Mouse (Mus musculus) brain, embryonic 14.5 days (tissue): ENCODE measurements at regions not wholly inside any gene's neighbourhood (a gene's known extent, or its start where the extent isn't known, plus 50 kb on each side); places are given as distances from the start of the nearest gene placed in this dataset.

Source experiments
- CTCF ChIP-seq: fragments of 200-500 bp; IDR thresholded peaks from 2 replicates; pipeline ENCODE4 v1.5.1; 2012; ENCODE audit warnings: inconsistent platforms, mild to moderate bottlenecking, moderate library complexity, borderline replicate concordance; ENCODE audit not compliant: insufficient read depth, insufficient read length; ENCODE audit errors: extremely low read depth
- POLR2A ChIP-seq: fragments of 200-500 bp; IDR thresholded peaks from 2 replicates; pipeline ENCODE4 v1.6.1; 2012; ENCODE audit warnings: mild to moderate bottlenecking, inconsistent platforms, borderline replicate concordance; ENCODE audit not compliant: poor library complexity, insufficient read depth, insufficient read length, severe bottlenecking; ENCODE audit errors: extremely low read depth

DNA sequence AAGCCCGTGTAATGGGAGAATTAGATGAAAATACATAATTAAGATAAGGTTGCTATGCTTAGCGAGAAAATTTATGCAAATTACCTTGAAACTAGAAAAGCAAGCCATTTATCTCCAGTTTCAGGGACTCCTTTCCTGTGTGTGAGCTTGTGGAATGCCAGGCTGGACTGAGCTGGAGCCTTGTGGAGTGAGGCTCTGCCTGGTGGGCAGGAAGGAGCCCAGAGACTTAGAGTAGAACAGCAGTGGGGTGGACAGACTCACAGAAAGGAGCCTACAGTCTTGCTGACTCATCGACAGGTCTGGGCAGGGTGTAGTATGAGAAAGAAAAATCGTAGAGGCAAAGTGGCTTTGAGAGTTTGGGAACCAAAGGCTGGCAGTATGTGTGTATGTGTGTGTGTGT lies 180.6 kb downstream of the Thbs2 start:
- TF ChIP-seq CTCF, result no peak
- TF ChIP-seq POLR2A, result no peak
